Mouse (Mus musculus) liver, embryonic 12.5 days (tissue): ENCODE results near the gene Flna. TPM values are rescaled to one million over a fixed set of nuclear protein-coding genes. Genes with fewer than 3 reads are reported as not detected.

ENCODE experiments used
- ATAC-seq: fragments of 200-750 bp; cut with Nextera tagmentation; 2 replicates; pipeline ENCODE4 v1.8.0; 2017; ENCODE audit warnings: moderate number of reproducible peaks, mild to moderate bottlenecking, moderate library complexity
- H3K27ac ChIP-seq: fragments of 300-500 bp; sonication (generic); 2 replicates; pipeline ENCODE4 v1.5.1; 2016; ENCODE audit warnings: mild to moderate bottlenecking
- H3K27me3 ChIP-seq: fragments of 300-500 bp; sonication (generic); replicated peaks from 2 replicates; pipeline ENCODE4 v1.6.1; 2016; ENCODE audit warnings: mild to moderate bottlenecking, moderate library complexity
- H3K36me3 ChIP-seq: fragments of 300-500 bp; sonication (generic); 2 replicates; pipeline ENCODE4 v1.6.1; 2016; ENCODE audit warnings: mild to moderate bottlenecking, moderate library complexity
- H3K4me1 ChIP-seq: fragments of 300-500 bp; sonication (generic); 2 replicates; pipeline ENCODE4 v1.6.1; 2016
- H3K4me2 ChIP-seq: fragments of 300-500 bp; sonication (generic); 2 replicates; pipeline ENCODE4 v1.6.1; 2016; ENCODE audit warnings: mild to moderate bottlenecking, moderate library complexity
- H3K4me3 ChIP-seq: fragments of 300-500 bp; sonication (generic); 2 replicates; pipeline ENCODE4 v1.5.1; 2016; ENCODE audit warnings: mild to moderate bottlenecking, moderate library complexity
- H3K9ac ChIP-seq: fragments of 300-500 bp; sonication (generic); 2 replicates; pipeline ENCODE4 v1.6.1; 2016; ENCODE audit warnings: mild to moderate bottlenecking, moderate library complexity
- H3K9me3 ChIP-seq: fragments of 300-500 bp; sonication (generic); replicated peaks from 2 replicates; pipeline ENCODE4 v1.6.1; 2016; ENCODE audit warnings: mild to moderate bottlenecking, moderate library complexity
- WGBS: fragments of 180-500 bp; shearing (Covaris S2); methylation state at CpG from one replicate; pipeline ENCODE4 v1.1.7; 2016; ENCODE audit not compliant: insufficient replicate concordance; 5-methylcytosine and 5-hydroxymethylcytosine counted together
- polyA plus RNA-seq: library from polyadenylated mRNA; unstranded; fragments of >200 nt; fragmentation: Nextera tagmentation; extraction: Ambion mirVana; gene quantifications from 2 replicates; pipeline ENCODE4 v1.2.1, GENCODE M21; 2016

The Flna gene
- polyA plus RNA-seq = 79.2 and 80.1 TPM in 2 replicates

DNA sequence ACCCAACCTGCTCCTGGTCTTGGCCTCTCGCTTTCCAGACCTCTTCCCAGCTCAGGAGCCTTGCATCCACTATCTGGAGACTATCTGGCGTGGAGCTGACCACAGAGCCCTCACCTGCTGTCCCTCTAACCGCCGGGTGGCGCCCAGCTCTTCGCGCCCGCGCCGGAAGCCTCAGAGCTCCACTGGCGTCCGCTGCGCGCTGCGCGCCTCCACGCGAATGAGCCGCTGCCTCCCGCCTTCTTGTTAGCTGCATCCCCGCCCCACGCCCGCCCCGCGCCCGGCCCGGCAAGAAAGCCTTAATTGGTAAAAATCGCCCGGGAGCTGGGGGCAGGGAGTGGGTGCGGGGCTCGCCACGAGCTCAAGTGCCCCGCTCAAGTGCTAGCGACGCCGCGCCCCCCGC lies at the start of gene Flna:
Flna (minus strand) TSS at position 206 of the 400 bp plus-strand sequence.
- Histone ChIP-seq H3K4me2 (peak within 1 kb of the TSS; percentile 72), H3K36me3 (no peaks in the 10 kb centered on the region), H3K27me3 (peaks cover 19% of the 10 kb centered on the region), H3K9ac (peak within 1 kb of the TSS; percentile 59), H3K4me3 (peak within 1 kb of the TSS; percentile 46), H3K9me3 (no peaks in the 10 kb centered on the region), H3K27ac (no peak within 1 kb of the TSS), H3K4me1 (peaks cover 29% of the 10 kb centered on the region)
- WGBS = 7% methylated on average over 37 of the region's 38 CpGs
- no peak for ATAC-seq

DNA sequence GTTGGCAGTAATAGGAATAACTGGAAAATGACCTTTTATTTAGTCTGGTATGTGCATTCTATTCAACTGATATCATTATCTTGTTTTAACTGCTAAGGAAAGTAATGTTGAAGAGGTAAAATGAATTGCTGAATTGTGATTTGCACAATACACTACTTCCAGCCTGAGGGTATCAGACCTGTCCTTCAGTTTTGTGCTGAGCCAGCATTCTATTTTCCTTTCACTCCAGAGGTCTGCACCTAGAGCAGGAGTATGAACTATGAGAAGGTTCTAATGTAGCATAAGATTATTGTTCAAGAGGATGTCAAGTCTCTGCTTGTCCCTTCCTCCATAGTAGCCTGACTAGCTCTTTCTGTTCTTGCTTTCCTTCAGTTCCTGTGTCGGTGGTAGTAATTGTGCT lies 48.7 kb upstream of the Flna start:
- H3K27ac ChIP-seq = no peak overlapping the region
- H3K4me3 ChIP-seq = peak overlapping the region; percentile 26
- no peaks in the 10 kb centered on the region for H3K9me3 ChIP-seq
- H3K9ac ChIP-seq = 0 out of 2 replicates have a peak overlapping the region, but pooled peaks have one; percentile 31
- H3K27me3 ChIP-seq = 0 out of 2 replicates have a peak, but pooled peaks cover 6% of the 10 kb centered on the region
- H3K4me1 ChIP-seq = peaks cover 21% of the 10 kb centered on the region
- peak overlapping the region; percentile 52 for H3K4me2 ChIP-seq
- H3K36me3 ChIP-seq = peaks cover 47% of the 10 kb centered on the region
- WGBS = 36% methylated on average over 1 of the region's 1 CpGs
- no peak for ATAC-seq

DNA sequence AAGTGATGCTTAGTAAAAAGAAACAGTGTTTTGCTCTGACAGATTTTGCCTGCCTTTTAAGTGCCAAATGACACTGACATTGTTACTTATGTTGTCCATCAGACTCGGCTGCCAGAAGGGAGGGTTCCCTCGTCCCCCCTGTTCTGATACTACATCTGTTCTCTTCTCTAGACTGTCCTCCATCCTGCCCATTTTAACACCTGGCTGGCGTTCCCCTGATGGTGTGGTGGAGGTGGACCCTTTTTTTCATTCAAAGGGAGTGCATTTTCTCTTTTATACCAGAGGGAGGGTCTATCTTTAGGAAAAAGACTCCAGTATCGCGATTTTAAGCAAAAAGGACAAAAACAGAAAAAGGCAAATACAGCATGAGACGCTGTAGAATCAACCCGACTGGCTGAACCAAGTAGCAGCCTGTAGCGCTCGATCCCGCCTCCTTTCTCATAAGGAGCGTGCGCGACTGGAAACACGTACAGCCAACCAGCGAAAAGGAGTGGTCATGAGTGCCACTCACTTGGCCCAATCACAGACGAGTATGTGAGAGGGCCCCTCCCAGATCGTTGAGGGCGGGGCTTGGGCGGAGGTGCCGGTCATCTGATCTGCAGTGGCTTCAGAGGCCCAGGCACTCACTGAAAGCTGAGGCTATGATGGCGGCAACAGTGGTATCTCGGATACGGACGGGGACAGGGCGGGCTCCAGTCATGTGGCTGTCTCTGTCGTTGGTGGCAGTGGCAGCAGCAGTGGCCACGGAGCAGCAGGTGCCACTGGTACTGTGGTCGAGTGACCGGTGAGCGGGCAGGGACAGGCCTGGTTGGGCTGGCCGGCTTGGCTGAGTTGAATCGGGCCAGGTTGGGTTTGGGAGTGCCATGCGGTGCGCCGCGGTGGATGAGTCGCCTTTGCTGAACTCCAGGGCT lies 47.2 kb upstream of the Flna start, which contains the start of gene Atp6ap1:
Atp6ap1 (plus strand) TSS at position 560 of the 911 bp plus-strand sequence.
- Histone ChIP-seq H3K36me3 (peaks cover 32% of the 10 kb centered on the region), H3K4me2 (peak within 1 kb of the TSS; percentile 77), H3K27ac (peak within 1 kb of the TSS; percentile 84), H3K27me3 (0 out of 2 replicates have a peak, but pooled peaks cover 6% of the 10 kb centered on the region), H3K4me3 (peak within 1 kb of the TSS; percentile 75), H3K9me3 (no peaks in the 10 kb centered on the region), H3K4me1 (peaks cover 21% of the 10 kb centered on the region), H3K9ac (peak within 1 kb of the TSS; percentile 77)
- ATAC-seq = peak; percentile 96
- WGBS = 12% methylated on average over 37 of the region's 37 CpGs

DNA sequence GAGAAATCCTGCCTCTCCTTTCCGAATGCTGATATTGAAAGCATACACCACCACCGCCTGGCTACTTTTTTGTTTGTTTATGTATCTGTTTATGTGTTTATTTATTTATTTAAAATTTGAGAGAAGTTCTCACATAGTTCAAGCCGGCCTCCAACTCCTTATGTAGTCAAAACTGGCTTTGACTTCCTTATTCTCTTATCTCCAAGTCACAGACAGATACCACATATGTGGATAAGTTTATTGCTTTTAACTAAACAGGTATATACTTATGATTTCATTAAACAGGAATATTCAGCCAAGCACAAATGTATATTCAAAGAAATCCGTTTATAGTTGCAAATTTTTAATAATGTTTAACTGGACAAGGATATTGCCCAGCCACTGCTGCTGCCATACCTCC lies 43.8 kb upstream of the Flna start:
- no peak overlapping the region for H3K27ac ChIP-seq
- no peak overlapping the region for H3K4me2 ChIP-seq
- H3K4me1 ChIP-seq = peaks cover 10% of the 10 kb centered on the region; the same call in 1 of the 2 replicates
- no peaks in the 10 kb centered on the region for H3K27me3 ChIP-seq
- no peaks in the 10 kb centered on the region for H3K9me3 ChIP-seq
- H3K9ac ChIP-seq = no peak overlapping the region
- no peak for ATAC-seq
- H3K36me3 ChIP-seq = peaks cover 17% of the 10 kb centered on the region
- no peak overlapping the region for H3K4me3 ChIP-seq
- WGBS = 45% methylated on average over 4 of the region's 4 CpGs

DNA sequence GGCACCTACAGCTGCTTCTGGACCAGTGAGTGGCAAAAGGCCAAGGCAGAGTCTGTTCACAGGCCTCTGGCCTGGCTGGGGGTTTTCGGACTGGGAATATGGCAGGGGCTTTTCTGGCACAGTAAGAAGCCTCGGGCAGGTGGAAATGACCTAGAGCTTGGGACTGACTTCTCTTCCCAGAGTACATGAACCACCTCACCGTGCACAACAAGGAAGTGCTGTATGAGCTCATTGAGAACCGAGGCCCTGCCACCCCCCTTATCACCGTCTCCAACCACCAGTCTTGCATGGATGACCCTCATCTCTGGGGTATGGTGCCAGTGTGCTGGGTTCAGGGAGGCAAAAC lies 33.4 kb upstream of the Flna start:
- peaks cover 12% of the 10 kb centered on the region for H3K36me3 ChIP-seq
- no peaks in the 10 kb centered on the region for H3K9me3 ChIP-seq
- H3K27me3 ChIP-seq = no peaks in the 10 kb centered on the region
- no peak for ATAC-seq
- peaks cover 31% of the 10 kb centered on the region for H3K4me1 ChIP-seq
- H3K27ac ChIP-seq = peak overlapping the region; percentile 95
- H3K9ac ChIP-seq = peak overlapping the region; percentile 76
- WGBS = 24% methylated on average over 5 of the region's 5 CpGs
- H3K4me3 ChIP-seq = peak overlapping the region; percentile 71
- peak overlapping the region; percentile 85 for H3K4me2 ChIP-seq

DNA sequence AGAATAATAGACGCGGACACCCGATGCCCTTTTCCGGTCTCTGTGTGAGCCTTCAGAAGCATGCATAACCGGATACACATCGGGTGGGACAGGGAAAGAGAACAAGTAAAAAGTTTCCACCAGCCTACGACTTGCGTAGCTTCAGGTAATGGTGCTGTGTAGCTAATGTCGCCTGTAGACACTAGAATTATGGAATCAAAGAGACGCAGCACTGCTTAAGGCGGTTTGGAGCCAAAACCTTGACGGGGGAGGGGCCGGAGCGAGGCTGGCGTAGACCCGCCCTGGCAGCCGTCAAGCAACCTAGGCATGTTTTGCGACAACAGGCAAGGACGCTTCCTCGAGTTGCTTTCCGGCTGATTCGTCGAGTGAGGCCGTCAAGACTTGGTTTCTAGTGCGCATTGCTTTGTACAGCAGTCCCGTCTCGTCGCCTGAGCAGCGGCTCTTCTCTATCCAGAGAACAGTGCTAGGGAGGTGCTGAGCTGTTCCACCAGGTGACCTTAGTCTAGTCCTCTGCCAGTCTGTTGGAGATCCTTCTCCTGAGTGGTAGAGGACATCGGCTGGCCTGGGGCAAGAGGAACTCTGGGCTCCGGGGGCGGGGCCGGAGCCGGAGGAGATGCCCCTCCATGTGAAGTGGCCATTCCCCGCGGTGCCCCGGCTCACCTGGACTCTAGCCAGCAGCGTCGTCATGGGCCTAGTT lies 32.9 kb upstream of the Flna start:
- Histone ChIP-seq H3K4me2 (peak overlapping the region; percentile 85), H3K9me3 (no peaks in the 10 kb centered on the region), H3K9ac (peak overlapping the region; percentile 76), H3K36me3 (peaks cover 10% of the 10 kb centered on the region; the same call in 1 of the 2 replicates), H3K4me1 (peaks cover 34% of the 10 kb centered on the region), H3K27me3 (no peaks in the 10 kb centered on the region), H3K27ac (peak overlapping the region; percentile 95), H3K4me3 (peak overlapping the region; percentile 71)
- 6% methylated on average over 39 of the region's 39 CpGs for WGBS
- ATAC-seq = peak; percentile 52

DNA sequence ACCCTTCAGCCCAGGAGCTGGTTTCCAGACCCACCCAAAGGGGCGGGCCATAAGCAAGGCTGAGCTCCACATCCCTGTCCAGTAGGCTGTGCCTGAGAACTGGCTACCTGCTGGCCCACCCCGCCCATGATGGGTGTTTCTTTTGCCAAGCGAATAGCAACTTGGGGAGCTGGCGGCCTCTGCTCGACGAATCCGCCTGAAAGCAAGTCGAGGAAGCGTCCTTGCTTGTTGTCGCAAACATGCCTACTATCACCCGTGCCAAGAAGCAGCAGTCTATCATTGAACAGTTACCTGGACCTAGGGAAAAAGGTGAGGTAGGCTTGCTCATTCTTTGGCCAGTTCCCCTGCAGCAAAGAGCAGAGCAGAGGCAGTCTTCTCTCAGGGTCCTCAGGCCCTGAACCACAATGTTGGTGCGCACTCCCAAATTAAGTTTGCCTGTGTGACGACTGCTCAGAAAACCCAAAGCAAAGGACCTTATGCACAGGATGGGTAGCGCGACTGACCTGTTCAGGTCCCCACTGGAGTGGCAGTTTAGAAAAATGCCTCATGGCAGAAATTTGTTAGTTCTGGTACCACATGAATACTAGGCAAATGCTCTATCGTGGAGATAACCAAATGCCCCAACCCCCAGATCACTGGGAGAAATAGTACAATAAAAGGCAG lies 32.2 kb upstream of the Flna start, which contains the start of the genes Taz and Dnase1l1:
Taz (plus strand) TSS at position 181 of the 663 bp plus-strand sequence.
Dnase1l1 (minus strand) TSS at position 606 of the 663 bp plus-strand sequence.
- H3K27me3 ChIP-seq = no peaks in the 10 kb centered on the region
- peak within 1 kb of the TSS; percentile 71 for H3K4me3 ChIP-seq
- peaks cover 34% of the 10 kb centered on the region for H3K4me1 ChIP-seq
- H3K9ac ChIP-seq = peak within 1 kb of the TSS; percentile 76
- H3K9me3 ChIP-seq = no peaks in the 10 kb centered on the region
- H3K36me3 ChIP-seq = peaks cover 10% of the 10 kb centered on the region; the same call in 1 of the 2 replicates
- peak within 1 kb of the TSS; percentile 85 for H3K4me2 ChIP-seq
- 6% methylated on average over 16 of the region's 16 CpGs for WGBS
- peak within 1 kb of the TSS; percentile 95 for H3K27ac ChIP-seq
- peak; percentile 97 for ATAC-seq

DNA sequence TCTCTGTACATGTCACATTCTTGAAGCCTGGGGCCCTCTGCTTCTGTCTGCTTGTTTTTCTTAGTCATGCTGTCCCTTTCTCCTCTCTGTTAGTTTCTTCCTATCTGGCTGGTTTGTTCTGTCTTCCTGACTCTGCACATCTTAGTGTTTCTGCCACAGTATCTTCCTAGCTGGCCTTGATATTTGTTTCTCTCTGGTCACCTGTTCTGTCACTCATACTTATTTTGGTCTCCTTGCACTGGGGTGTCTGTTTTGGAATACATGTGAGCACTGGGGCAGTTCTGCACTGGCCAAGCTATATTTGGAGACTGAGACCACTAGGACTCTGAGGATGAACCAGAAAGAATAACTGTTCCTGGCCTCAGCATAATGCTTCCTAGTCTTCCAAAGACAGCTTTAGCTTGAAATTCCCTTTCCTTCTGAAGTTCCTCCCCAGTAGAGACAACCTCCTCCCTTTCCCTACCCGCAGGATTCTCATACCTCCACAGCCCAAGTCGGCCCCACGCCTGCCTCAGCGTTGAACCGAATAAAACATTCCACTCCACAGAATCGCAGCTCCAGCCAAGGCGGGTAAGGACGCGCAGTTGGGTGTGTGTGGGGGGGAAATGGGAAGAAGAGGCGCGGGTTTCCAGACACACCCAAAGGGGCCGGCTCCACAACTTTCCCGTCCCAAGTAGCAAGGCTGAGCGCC lies 31.6 kb upstream of the Flna start:
- Histone ChIP-seq H3K4me2 (peak overlapping the region; percentile 85), H3K36me3 (peaks cover 16% of the 10 kb centered on the region; the same call in 1 of the 2 replicates), H3K27me3 (no peaks in the 10 kb centered on the region), H3K9me3 (no peaks in the 10 kb centered on the region), H3K4me3 (peak overlapping the region; percentile 71), H3K27ac (peak overlapping the region; percentile 95), H3K4me1 (peaks cover 34% of the 10 kb centered on the region), H3K9ac (peak overlapping the region; percentile 76)
- 11% methylated on average over 14 of the region's 14 CpGs for WGBS
- ATAC-seq = peak; percentile 3; the same call in 1 of the 2 replicates

DNA sequence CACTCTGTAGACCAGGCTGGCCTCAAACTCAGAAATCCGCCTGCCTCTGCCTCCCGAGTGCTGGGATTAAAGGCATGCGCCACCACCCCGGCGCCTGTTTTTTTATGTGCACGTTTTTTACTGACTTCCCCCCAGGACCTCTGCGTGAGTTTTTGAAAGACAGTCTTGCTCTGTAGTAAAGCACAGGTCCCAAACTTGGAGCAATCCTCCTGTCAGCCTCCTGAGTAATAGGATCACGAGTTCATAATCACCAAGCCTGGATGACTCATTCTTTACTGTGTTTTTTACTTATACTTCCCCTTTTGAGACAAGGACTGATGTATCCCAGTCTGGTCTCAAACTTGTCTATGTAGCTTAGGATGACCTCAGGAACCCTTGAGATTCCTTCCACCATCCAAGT lies 28.3 kb upstream of the Flna start:
- no peaks in the 10 kb centered on the region for H3K27me3 ChIP-seq
- H3K36me3 ChIP-seq = peaks cover 15% of the 10 kb centered on the region; the same call in 1 of the 2 replicates
- no peak overlapping the region for H3K9ac ChIP-seq
- no peak overlapping the region for H3K27ac ChIP-seq
- ATAC-seq = no peak
- H3K4me2 ChIP-seq = no peak overlapping the region
- 53% methylated on average over 8 of the region's 8 CpGs for WGBS
- H3K9me3 ChIP-seq = no peaks in the 10 kb centered on the region
- H3K4me3 ChIP-seq = no peak overlapping the region
- H3K4me1 ChIP-seq = peaks cover 22% of the 10 kb centered on the region; the same call in 1 of the 2 replicates

DNA sequence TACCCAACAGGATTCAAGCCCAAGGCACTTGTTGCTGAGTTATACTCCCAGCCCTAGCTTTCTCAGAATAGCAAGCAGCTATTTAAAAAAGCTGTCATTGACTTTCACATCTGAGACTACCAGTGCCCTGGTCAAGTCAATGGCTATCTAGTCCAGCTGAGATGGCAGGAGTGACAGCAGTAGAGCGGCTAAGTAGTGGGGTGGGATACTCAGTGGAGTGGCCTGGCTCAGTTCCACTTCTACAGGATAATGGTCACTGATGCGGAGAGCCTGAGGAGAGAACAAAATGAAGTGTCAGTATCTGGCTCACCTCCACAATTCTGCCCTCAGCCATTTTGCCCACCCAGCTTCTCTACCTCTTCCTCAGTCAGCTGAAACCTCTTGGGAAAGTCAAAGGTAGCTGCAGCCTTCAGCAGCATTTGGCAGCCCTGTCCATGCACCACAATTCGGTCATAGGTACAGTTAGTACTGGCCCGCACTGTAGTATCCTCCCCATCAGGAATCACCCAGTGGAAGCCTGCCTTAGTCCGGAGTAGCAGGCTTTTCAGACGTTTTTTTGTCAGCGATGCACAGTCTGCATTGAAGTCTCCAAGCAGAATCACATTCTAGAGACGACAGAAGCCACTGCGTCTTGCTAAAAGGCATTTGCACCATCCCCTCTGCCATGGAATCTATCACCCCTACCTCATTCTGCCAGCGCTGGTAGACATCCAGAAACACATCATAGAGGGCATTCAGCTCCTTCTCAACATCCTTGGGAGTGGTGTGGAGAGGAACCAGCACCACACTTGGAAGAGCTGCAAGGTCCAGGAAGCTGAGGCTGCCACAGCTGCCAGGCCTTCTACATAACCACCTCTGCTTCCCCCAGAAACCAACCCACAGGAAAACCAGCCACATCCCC lies 24.1 kb upstream of the Flna start:
- Histone ChIP-seq H3K4me3 (no peak overlapping the region), H3K9ac (no peak overlapping the region), H3K36me3 (peaks cover 24% of the 10 kb centered on the region), H3K27me3 (no peaks in the 10 kb centered on the region), H3K4me1 (peaks cover 19% of the 10 kb centered on the region), H3K4me2 (0 out of 2 replicates have a peak overlapping the region, but pooled peaks have one; percentile 3), H3K9me3 (no peaks in the 10 kb centered on the region), H3K27ac (peak overlapping the region; percentile 56)
- ATAC-seq = no peak
- 17% methylated on average over 10 of the region's 10 CpGs for WGBS
